Mouse (Mus musculus): Measurements from ENCODE around the gene Ccdc103. TPM values are rescaled to one million over a fixed set of nuclear protein-coding genes. Genes with fewer than 3 reads are reported as not detected.

The Ccdc103 gene
- polyA plus RNA-seq, 1 experiment from 2014 or later = 0.84 TPM

GRCm38 (mm10) chr11:102855941-102856340, 25.1 kb upstream of the Ccdc103 start:
- ATAC-seq (replicated peaks; ENCODE audit: insufficient number of reproducible peaks, insufficient read depth, low FRiP score, low read depth) = no peak
- no peaks in the 10 kb centered on the region for H3K4me1 ChIP-seq (replicated peaks)
- H3K27ac ChIP-seq = no peak overlapping the region
- H3K4me3 ChIP-seq = no peak overlapping the region
- no peak overlapping the region for H3K9ac ChIP-seq
- no peak overlapping the region for H3K4me2 ChIP-seq
- H3K27me3 ChIP-seq = no peaks in the 10 kb centered on the region
- 81% methylated on average over 6 of the region's 6 CpGs for WGBS
- no peaks in the 10 kb centered on the region for H3K9me3 ChIP-seq (replicated peaks)
- peaks cover 64% of the 10 kb centered on the region for H3K36me3 ChIP-seq

GRCm38 (mm10) chr11:102858951-102859350, 22.1 kb upstream of the Ccdc103 start:
- H3K9ac ChIP-seq = no peak overlapping the region
- no peak for ATAC-seq (replicated peaks; ENCODE audit: insufficient number of reproducible peaks, insufficient read depth, low FRiP score, low read depth)
- no peak overlapping the region for H3K4me3 ChIP-seq
- WGBS = 94% methylated on average over 11 of the region's 11 CpGs
- H3K9me3 ChIP-seq (replicated peaks) = no peaks in the 10 kb centered on the region
- no peak overlapping the region for H3K4me2 ChIP-seq
- no peak overlapping the region for H3K27ac ChIP-seq
- no peaks in the 10 kb centered on the region for H3K4me1 ChIP-seq (replicated peaks)
- H3K27me3 ChIP-seq = no peaks in the 10 kb centered on the region
- peaks cover 68% of the 10 kb centered on the region for H3K36me3 ChIP-seq

- Histone ChIP-seq H3K27me3 (no peaks in the 10 kb centered on the region), H3K4me1 (replicated peaks) (no peaks in the 10 kb centered on the region), H3K36me3 (peaks cover 59% of the 10 kb centered on the region), H3K4me2 (no peak overlapping the region), H3K4me3 (no peak overlapping the region), H3K9me3 (replicated peaks) (no peaks in the 10 kb centered on the region), H3K27ac (no peak overlapping the region), H3K9ac (no peak overlapping the region)
- 92% methylated on average over 8 of the region's 8 CpGs for WGBS
- ATAC-seq (replicated peaks; ENCODE audit: insufficient number of reproducible peaks, insufficient read depth, low FRiP score, low read depth) = no peak
Observed at GRCm38 (mm10) chr11:102859933-102860332, 21.1 kb upstream of the Ccdc103 start.

GRCm38 (mm10) chr11:102864272-102864671, 16.7 kb upstream of the Ccdc103 start:
- H3K27ac ChIP-seq = no peak overlapping the region
- peaks cover 67% of the 10 kb centered on the region for H3K36me3 ChIP-seq
- no peak for ATAC-seq (replicated peaks; ENCODE audit: insufficient number of reproducible peaks, insufficient read depth, low FRiP score, low read depth)

GRCm38 (mm10) chr11:102874801-102875334, 6.1 kb upstream of the Ccdc103 start:
- no peaks in the 10 kb centered on the region for H3K9me3 ChIP-seq (replicated peaks)
- no peak for ATAC-seq (replicated peaks; ENCODE audit: insufficient number of reproducible peaks, insufficient read depth, low FRiP score, low read depth)
- H3K9ac ChIP-seq = no peak overlapping the region
- 81% methylated on average over 7 of the region's 7 CpGs for WGBS
- H3K27me3 ChIP-seq = no peaks in the 10 kb centered on the region
- H3K4me2 ChIP-seq = no peak overlapping the region
- no peak overlapping the region for H3K27ac ChIP-seq
- H3K4me1 ChIP-seq (replicated peaks) = peaks cover 8% of the 10 kb centered on the region
- peaks cover 46% of the 10 kb centered on the region for H3K36me3 ChIP-seq
- no peak overlapping the region for H3K4me3 ChIP-seq

More at GRCm38 (mm10) chr11:102864272-102864671, 16.7 kb upstream of the Ccdc103 start:
- Histone ChIP-seq H3K27me3 (no peaks in the 10 kb centered on the region), H3K9me3 (replicated peaks) (no peaks in the 10 kb centered on the region), H3K4me2 (no peak overlapping the region), H3K4me3 (no peak overlapping the region), H3K4me1 (replicated peaks) (peaks cover 5% of the 10 kb centered on the region; the same call in 1 of the 2 replicates), H3K9ac (no peak overlapping the region)
- WGBS = 32% methylated on average over 4 of the region's 4 CpGs

- Histone ChIP-seq H3K9me3 (replicated peaks) (no peaks in the 10 kb centered on the region), H3K9ac (no peak overlapping the region), H3K4me3 (no peak overlapping the region; the same call in 1 of the 2 replicates), H3K27me3 (no peaks in the 10 kb centered on the region), H3K36me3 (peaks cover 25% of the 10 kb centered on the region), H3K4me2 (peak overlapping the region; percentile 77; the same call in 1 of the 2 replicates), H3K27ac (no peak overlapping the region), H3K4me1 (replicated peaks) (peaks cover 27% of the 10 kb centered on the region)
- 83% methylated on average over 2 of the region's 2 CpGs for WGBS
- ATAC-seq (replicated peaks; ENCODE audit: insufficient number of reproducible peaks, insufficient read depth, low FRiP score, low read depth) = no peak
Observed at GRCm38 (mm10) chr11:102879558-102879957, 1.4 kb upstream of the Ccdc103 start.

GRCm38 (mm10) chr11:102881314-102882198, 552 bp downstream of the Ccdc103 start:
- Histone ChIP-seq H3K4me3 (peak overlapping the region; percentile 75), H3K27me3 (0 out of 2 replicates have a peak, but pooled peaks cover 9% of the 10 kb centered on the region), H3K4me1 (replicated peaks) (peaks cover 38% of the 10 kb centered on the region), H3K27ac (peak overlapping the region; percentile 87; the same call in 1 of the 2 replicates), H3K9ac (peak overlapping the region; percentile 75), H3K9me3 (replicated peaks) (no peaks in the 10 kb centered on the region), H3K4me2 (peak overlapping the region; percentile 77), H3K36me3 (peaks cover 8% of the 10 kb centered on the region)
- WGBS = 9% methylated on average over 13 of the region's 13 CpGs
- ATAC-seq (replicated peaks; ENCODE audit: insufficient number of reproducible peaks, insufficient read depth, low FRiP score, low read depth) = no peak

- H3K9ac ChIP-seq = no peak within 1 kb of the TSS
- H3K9me3 ChIP-seq (replicated peaks) = no peaks in the 10 kb centered on the region
- H3K27ac ChIP-seq = no peak within 1 kb of the TSS; the same call in 1 of the 2 replicates
- H3K4me2 ChIP-seq = 0 out of 2 replicates have a peak within 1 kb of the TSS, but pooled peaks have one; percentile 31
- ATAC-seq (replicated peaks; ENCODE audit: insufficient number of reproducible peaks, insufficient read depth, low FRiP score, low read depth) = no peak
- H3K36me3 ChIP-seq = no peaks in the 10 kb centered on the region
- peaks cover 31% of the 10 kb centered on the region for H3K4me1 ChIP-seq (replicated peaks)
- 46% methylated on average over 10 of the region's 10 CpGs for WGBS
- peaks cover 26% of the 10 kb centered on the region for H3K27me3 ChIP-seq
- no peak within 1 kb of the TSS for H3K4me3 ChIP-seq
Observed at GRCm38 (mm10) chr11:102884616-102885219, 3.7 kb downstream of the Ccdc103 start, which contains the start of gene Fam187a. Fam187a (plus strand) TSS chr11:102885169.

- Histone ChIP-seq H3K36me3 (no peaks in the 10 kb centered on the region), H3K9ac (no peak overlapping the region), H3K4me2 (no peak overlapping the region), H3K4me1 (replicated peaks) (peaks cover 18% of the 10 kb centered on the region), H3K27ac (no peak overlapping the region), H3K4me3 (no peak overlapping the region), H3K9me3 (replicated peaks) (no peaks in the 10 kb centered on the region), H3K27me3 (peaks cover 36% of the 10 kb centered on the region)
- 78% methylated on average over 5 of the region's 5 CpGs for WGBS
- no peak for ATAC-seq (replicated peaks; ENCODE audit: insufficient number of reproducible peaks, insufficient read depth, low FRiP score, low read depth)
Observed at GRCm38 (mm10) chr11:102887433-102887832, 6.4 kb downstream of the Ccdc103 start.

GRCm38 (mm10) chr11:102888135-102888534, 7.1 kb downstream of the Ccdc103 start:
- Histone ChIP-seq H3K27ac (no peak overlapping the region), H3K9me3 (replicated peaks) (no peaks in the 10 kb centered on the region), H3K4me1 (replicated peaks) (peaks cover 23% of the 10 kb centered on the region), H3K4me3 (no peak overlapping the region), H3K27me3 (peaks cover 41% of the 10 kb centered on the region), H3K9ac (no peak overlapping the region), H3K36me3 (no peaks in the 10 kb centered on the region), H3K4me2 (no peak overlapping the region)
- WGBS = 53% methylated on average over 3 of the region's 3 CpGs
- 0 out of 2 replicates have a peak, but pooled peaks have one; percentile 24 for ATAC-seq (replicated peaks; ENCODE audit: insufficient number of reproducible peaks, insufficient read depth, low FRiP score, low read depth)

GRCm38 (mm10) chr11:102890096-102890495, 9.1 kb downstream of the Ccdc103 start:
- H3K27ac ChIP-seq = no peak overlapping the region
- ATAC-seq (replicated peaks; ENCODE audit: insufficient number of reproducible peaks, insufficient read depth, low FRiP score, low read depth) = no peak
- H3K9me3 ChIP-seq (replicated peaks) = no peaks in the 10 kb centered on the region
- WGBS = 70% methylated on average over 5 of the region's 5 CpGs
- H3K4me1 ChIP-seq (replicated peaks) = peaks cover 15% of the 10 kb centered on the region
- no peak overlapping the region for H3K4me3 ChIP-seq
- H3K9ac ChIP-seq = no peak overlapping the region
- H3K36me3 ChIP-seq = no peaks in the 10 kb centered on the region
- H3K27me3 ChIP-seq = peaks cover 60% of the 10 kb centered on the region
- no peak overlapping the region for H3K4me2 ChIP-seq
